10 mouse cellular contexts compared by ENCODE assay signal in genomic region chr3:102997036-102997435, GRCm38 (mm10). TPM values are rescaled to one million over a fixed set of nuclear protein-coding genes. Genes with fewer than 3 reads are reported as not detected.
DNase-seq lines count a peak whose midpoint lies in the region; ATAC-seq lines count a peak whose summit lies in the region.
"Had no signal": no experiment of that assay in that cellular context is flagged by ENCODE, and none has a peak within 500 bp of the region (broad histone marks: within the 10 kb centered on the region; RNA-seq: fewer than 3 reads in every experiment).

No protein-coding gene starts in this region.

- no peak overlapping the region for H3K4me3 ChIP-seq in kidney, embryonic 16.5 days (ENCODE audit: low read length)
- H3K4me3 ChIP-seq in hindbrain, embryonic 16.5 days (ENCODE audit: low read length), result no peak overlapping the region

- H3K4me1 ChIP-seq in kidney, embryonic 16.5 days (ENCODE audit: insufficient read depth, low read length), result peaks cover 21% of the 10 kb centered on the region
- H3K4me1 ChIP-seq in hindbrain, embryonic 16.5 days (ENCODE audit: control insufficient read depth, insufficient read depth, low read depth, low read length), result peaks cover 14% of the 10 kb centered on the region

- H3K4me2 ChIP-seq in kidney, embryonic 16.5 days (replicated peaks; ENCODE audit: low read depth, low read length), result no peak overlapping the region
- peak overlapping the region; percentile 68; the same call in 1 of the 2 replicates for H3K4me2 ChIP-seq in hindbrain, embryonic 16.5 days (ENCODE audit: low read length)

- no peak overlapping the region for H3K9ac ChIP-seq in kidney, embryonic 16.5 days (replicated peaks; ENCODE audit: low read length)
- H3K9ac ChIP-seq in hindbrain, embryonic 16.5 days (ENCODE audit: low read depth, low read length), result no peak overlapping the region

- DNase-seq in kidney, adult 8-10 months, result no peak
- peak; percentile 47 for DNase-seq in 3T3-L1 (ENCODE audit: low read depth, low spot score)
- DNase-seq in R1 (ENCODE audit: low read depth, low spot score), result peak; percentile 83
- no peak for DNase-seq in left cerebral cortex, adult 11 months (ENCODE audit: low spot score)
- DNase-seq: adrenal gland, postnatal 10 days; cerebellum, adult 9-11 months had no signal

- H3K36me3 ChIP-seq in kidney, embryonic 16.5 days (ENCODE audit: insufficient read depth, low read length), result peaks cover 32% of the 10 kb centered on the region
- H3K36me3 ChIP-seq in hindbrain, embryonic 16.5 days (ENCODE audit: control insufficient read depth, insufficient read depth, low read length), result peaks cover 23% of the 10 kb centered on the region

- peaks cover 2% of the 10 kb centered on the region; the same call in 1 of the 2 replicates for H3K9me3 ChIP-seq in kidney, embryonic 16.5 days (ENCODE audit: low read length)
- no peaks in the 10 kb centered on the region for H3K9me3 ChIP-seq in hindbrain, embryonic 16.5 days (ENCODE audit: control insufficient read depth, low read length)

- peak overlapping the region; percentile 14; the same call in 1 of the 2 replicates for H3K27ac ChIP-seq in kidney, embryonic 16.5 days (ENCODE audit: low read length)
- no peak overlapping the region for H3K27ac ChIP-seq in hindbrain, embryonic 16.5 days (ENCODE audit: low read depth, low read length)

- ATAC-seq in kidney, embryonic 16.5 days (ENCODE audit: low FRiP score, low TSS enrichment), result no peak
- ATAC-seq in hindbrain, embryonic 16.5 days, result no peak
- no peak for ATAC-seq in CD4-positive, CD25-positive, alpha-beta regulatory T cell, adult 4 months

- no peaks in the 10 kb centered on the region for H3K27me3 ChIP-seq in kidney, embryonic 16.5 days (ENCODE audit: insufficient read depth, low read length)
- H3K27me3 ChIP-seq in hindbrain, embryonic 16.5 days (replicated peaks; ENCODE audit: control insufficient read depth, insufficient read depth, low read length), result no peaks in the 10 kb centered on the region

- 71% methylated on average over 10 of the region's 10 CpGs for WGBS in kidney, embryonic 16.5 days
- WGBS in hindbrain, embryonic 16.5 days, result 75% methylated on average over 10 of the region's 10 CpGs

RNA-seq across cellular contexts. Expression of gene Sike1, which starts 1.5 kb away (rescaled TPM):
- 53.5 and 60.1 TPM in 2 replicates for polyA plus RNA-seq in kidney, embryonic 16.5 days (2015; fragmentation: Nextera tagmentation; extraction: Ambion mirVana)
- polyA plus RNA-seq in hindbrain, embryonic 16.5 days (2015; fragmentation: Nextera tagmentation; extraction: Ambion mirVana), result 58.0 and 60.8 TPM in 2 replicates
- polyA plus RNA-seq in CD4-positive, CD25-positive, alpha-beta regulatory T cell, adult 4 months (2017; shearing (Covaris generic)), result 10 to 100 TPM; 49.5 to 61.8 TPM

RNA-seq across cellular contexts. Expression of gene Csde1, which starts 23.2 kb away (rescaled TPM):
- polyA plus RNA-seq in kidney, embryonic 16.5 days (2015; fragmentation: Nextera tagmentation; extraction: Ambion mirVana), result 349 and 364 TPM in 2 replicates
- 312 and 328 TPM in 2 replicates for polyA plus RNA-seq in hindbrain, embryonic 16.5 days (2015; fragmentation: Nextera tagmentation; extraction: Ambion mirVana)
- polyA plus RNA-seq in CD4-positive, CD25-positive, alpha-beta regulatory T cell, adult 4 months (2017; shearing (Covaris generic)), result 100 to 1,000 TPM; 514 to 711 TPM

RNA-seq across cellular contexts. Expression of gene Nr1h5, which starts 33.1 kb away (rescaled TPM):
- polyA plus RNA-seq in kidney, embryonic 16.5 days (2015; fragmentation: Nextera tagmentation; extraction: Ambion mirVana), result 0.07 and 0.12 TPM in 2 replicates
- polyA plus RNA-seq in hindbrain, embryonic 16.5 days (2015; fragmentation: Nextera tagmentation; extraction: Ambion mirVana), result 0.09 TPM in 1 of 2 replicates, not detected in the other
- polyA plus RNA-seq in CD4-positive, CD25-positive, alpha-beta regulatory T cell, adult 4 months (2017; shearing (Covaris generic)), result not detected
- polyA plus RNA-seq: macrophage had no signal

Comparison
In these comparisons a context has a peak if more than half of its experiments do, and no peak if none do; other contexts are left out.
1. DNase-seq: peak in 3T3-L1 (single experiment) and R1 (single experiment); none in kidney, adult 8-10 months (0 of 2) and left cerebral cortex, adult 11 months (single experiment).